12 mouse cellular contexts compared by ENCODE assay signal in genomic region chr16:93448124-93448523, GRCm38 (mm10).
"Had no signal": no experiment of that assay in that cellular context is flagged by ENCODE, and none has a peak within 500 bp of the region (broad histone marks: within the 10 kb centered on the region; RNA-seq: fewer than 3 reads in every experiment).

No protein-coding gene starts in this region.

- DNase-seq: left cerebral cortex, postnatal 4 days; liver; liver, embryonic 13.5 days; liver, postnatal 0 days; lung, adult 18-20 months; lung, adult 2 months; lung, embryonic 14.5 days; lung, postnatal 10 days; lung, postnatal 14 days; lung, postnatal 36 days; lung, postnatal 4 days; midbrain, embryonic 14.5 days had no signal
